Mouse (Mus musculus) liver, embryonic 14.5 days (tissue): ENCODE measurements around the gene Abca1. TPM values are rescaled to one million over a fixed set of nuclear protein-coding genes. Genes with fewer than 3 reads are reported as not detected.

Experiments used
- ATAC-seq: fragments of 200-750 bp; cut with Nextera tagmentation; 2 replicates; pipeline ENCODE4 v1.8.0; 2017; ENCODE audit warnings: moderate number of reproducible peaks, mild to moderate bottlenecking, moderate library complexity; ENCODE audit not compliant: insufficient read depth
- DNase-seq, 3 experiments: peaks; one replicate each; pipeline ENCODE4 v3.0.0-alpha.2; 2012 to 2013; ENCODE audit warnings: low read depth in 3 of 3, low spot score in 3 of 3
- H3K27ac ChIP-seq: fragments of 300-500 bp; sonication (generic); 2 replicates; pipeline ENCODE4 v1.5.1; 2014; ENCODE audit warnings: moderate library complexity, mild to moderate bottlenecking, control low read depth, inconsistent platforms
- H3K27me3 ChIP-seq: fragments of 300-500 bp; sonication (generic); 2 replicates; pipeline ENCODE4 v1.6.1; 2014; ENCODE audit warnings: mild to moderate bottlenecking, low read length, moderate library complexity; ENCODE audit not compliant: control insufficient read depth, insufficient read depth
- H3K36me3 ChIP-seq: fragments of 300-500 bp; sonication (generic); replicated peaks from 2 replicates; pipeline ENCODE4 v1.6.1; 2014; ENCODE audit warnings: low read depth; ENCODE audit not compliant: control insufficient read depth, insufficient read depth
- H3K4me1 ChIP-seq, 2 experiments: fragments of 200-500 bp in 1 of 2; fragments of 300-500 bp in 1 of 2; sonication (generic) in 1 of 2; replicated peaks; 2 replicates each; pipeline ENCODE4 v1.6.1; 2012 to 2014; ENCODE audit warnings: antibody characterized with exemption in 1 of 2, inconsistent platforms in 1 of 2, low read length in 1 of 2; ENCODE audit not compliant: control insufficient read depth in 2 of 2, insufficient read depth in 2 of 2
- H3K4me2 ChIP-seq: fragments of 300-500 bp; sonication (generic); 2 replicates; pipeline ENCODE4 v1.6.1; 2014; ENCODE audit warnings: low read depth, mild to moderate bottlenecking, control low read depth, moderate library complexity
- H3K4me3 ChIP-seq, 2 experiments: fragments of 200-500 bp in 1 of 2; fragments of 300-500 bp in 1 of 2; sonication (generic) in 1 of 2; 2 replicates each; pipeline ENCODE4 v1.5.1; 2012 to 2014; ENCODE audit warnings: low read depth in 2 of 2, low read length in 2 of 2, mild to moderate bottlenecking in 2 of 2, control low read depth in 1 of 2, inconsistent platforms in 1 of 2, moderate library complexity in 1 of 2; ENCODE audit not compliant: insufficient read depth in 1 of 2
- H3K9ac ChIP-seq: fragments of 300-500 bp; sonication (generic); replicated peaks from 2 replicates; pipeline ENCODE4 v1.6.1; 2014; ENCODE audit warnings: mild to moderate bottlenecking, control low read depth, moderate library complexity
- H3K9me3 ChIP-seq: fragments of 300-500 bp; sonication (generic); 2 replicates; pipeline ENCODE4 v1.6.1; 2016; ENCODE audit warnings: low read length, mixed read lengths; ENCODE audit not compliant: control insufficient read depth
- CTCF ChIP-seq: IDR thresholded peaks from 2 replicates; pipeline ENCODE4 v1.5.1; 2016; ENCODE audit warnings: antibody characterized with exemption, low read depth, control low read depth
- EP300 ChIP-seq: IDR thresholded peaks from 2 replicates; pipeline ENCODE4 v1.6.1; 2016; ENCODE audit warnings: antibody characterized with exemption, low read depth
- WGBS: fragments of 180-500 bp; shearing (Covaris S2); extraction: QIAGEN DNeasy Blood & Tissue Kit; methylation state at CpG from one replicate; pipeline ENCODE4 v1.1.7; 2014; ENCODE audit not compliant: insufficient replicate concordance; 5-methylcytosine and 5-hydroxymethylcytosine counted together
- polyA plus RNA-seq, 2 experiments: library from polyadenylated mRNA; depleted of rRNA in 1 of 2; stranded (reverse) in 1 of 2; unstranded in 1 of 2; fragments of >200 nt; fragmentation: Nextera tagmentation in 1 of 2; extraction: Ambion mirVana in 1 of 2; gene quantifications; 2 replicates each; pipeline versions ENCODE4 v1.2.1 to v1.2.3; 2012 to 2014

Gene Abca1
- polyA plus RNA-seq, 2 experiments, result 7.0 to 12.0 TPM

DNA sequence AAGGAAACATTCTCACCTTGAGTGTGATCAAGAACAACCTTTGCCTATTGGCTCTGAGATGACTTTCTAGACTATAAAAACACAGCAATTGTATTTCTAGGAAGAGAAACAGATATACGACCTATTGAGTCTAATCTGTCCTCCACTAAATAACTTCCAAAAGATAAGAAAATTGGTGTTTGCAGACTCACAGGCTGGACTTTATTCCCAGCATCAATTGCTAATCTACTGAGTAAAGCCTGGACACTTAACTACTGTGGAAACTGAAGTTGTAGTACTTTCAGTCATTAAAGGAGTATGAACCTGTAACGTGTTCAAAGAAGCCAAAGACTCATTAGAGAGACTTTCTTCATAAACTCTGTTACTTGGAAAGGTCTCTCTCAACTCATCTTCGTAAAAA lies 131.9 kb downstream of the Abca1 start:
- 49% methylated on average over 3 of the region's 3 CpGs for WGBS
- Histone ChIP-seq H3K4me2 (no peak overlapping the region), H3K27me3 (no peaks in the 10 kb centered on the region), H3K4me1 (0 out of 4 replicates have a peak, but pooled peaks cover 0 to 2% of the 10 kb centered on the region in 2 experiments), H3K9ac (no peak overlapping the region), H3K27ac (no peak overlapping the region), H3K9me3 (no peaks in the 10 kb centered on the region), H3K4me3 (no peak overlapping the region), H3K36me3 (no peaks in the 10 kb centered on the region)
- ATAC-seq (no peak), DNase-seq (no peak)
- no peak for TF ChIP-seq CTCF
- no peak for TF ChIP-seq EP300

DNA sequence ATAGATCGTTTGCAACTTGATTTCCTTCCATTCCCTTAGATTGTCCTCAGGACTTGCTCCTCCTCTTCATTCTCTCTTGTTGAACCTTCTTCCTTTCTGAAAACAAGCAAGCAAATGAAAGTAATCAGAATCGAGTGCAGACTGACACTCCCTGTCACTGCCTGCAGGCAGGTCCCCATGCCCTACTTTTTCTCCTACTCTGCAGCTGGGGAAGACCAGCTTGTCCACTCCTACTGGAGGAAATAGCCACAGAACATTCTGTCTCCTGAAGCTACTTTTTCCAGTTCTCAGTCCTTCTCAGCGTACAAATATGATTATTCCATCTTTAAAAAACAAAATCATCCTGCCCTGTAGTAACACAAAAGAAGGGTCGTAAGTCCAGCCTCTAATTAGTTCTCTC lies 135.3 kb downstream of the Abca1 start:
- no peak overlapping the region for H3K9ac ChIP-seq
- 65% methylated on average over 4 of the region's 4 CpGs for WGBS
- no peaks in the 10 kb centered on the region for H3K27me3 ChIP-seq
- H3K27ac ChIP-seq, result no peak overlapping the region
- no peak overlapping the region for H3K4me3 ChIP-seq
- no peaks in the 10 kb centered on the region for H3K36me3 ChIP-seq
- H3K9me3 ChIP-seq, result no peaks in the 10 kb centered on the region
- DNase-seq, result no peak
- no peak for ATAC-seq
- TF ChIP-seq CTCF (no peak), EP300 (no peak)
- 0 out of 4 replicates have a peak, but pooled peaks cover 0 to 2% of the 10 kb centered on the region in 2 experiments for H3K4me1 ChIP-seq
- no peak overlapping the region for H3K4me2 ChIP-seq

GRCm38 (mm10) chr4:53023189-53023925 lies 136.3 kb downstream of the Abca1 start:
- DNase-seq, result peak in 2 of 3 experiments; percentile 3 to 12
- TF ChIP-seq EP300, result no peak
- TF ChIP-seq CTCF, result no peak
- Histone ChIP-seq H3K36me3 (no peaks in the 10 kb centered on the region; the same call in 1 of the 2 replicates), H3K4me2 (no peak overlapping the region), H3K27me3 (no peaks in the 10 kb centered on the region), H3K4me3 (no peak overlapping the region), H3K9ac (no peak overlapping the region), H3K27ac (no peak overlapping the region), H3K4me1 (0 out of 4 replicates have a peak, but pooled peaks cover 0 to 2% of the 10 kb centered on the region in 2 experiments), H3K9me3 (no peaks in the 10 kb centered on the region)
- ATAC-seq, result peak; percentile 71
- WGBS, result 78% methylated on average over 14 of the region's 14 CpGs

DNA sequence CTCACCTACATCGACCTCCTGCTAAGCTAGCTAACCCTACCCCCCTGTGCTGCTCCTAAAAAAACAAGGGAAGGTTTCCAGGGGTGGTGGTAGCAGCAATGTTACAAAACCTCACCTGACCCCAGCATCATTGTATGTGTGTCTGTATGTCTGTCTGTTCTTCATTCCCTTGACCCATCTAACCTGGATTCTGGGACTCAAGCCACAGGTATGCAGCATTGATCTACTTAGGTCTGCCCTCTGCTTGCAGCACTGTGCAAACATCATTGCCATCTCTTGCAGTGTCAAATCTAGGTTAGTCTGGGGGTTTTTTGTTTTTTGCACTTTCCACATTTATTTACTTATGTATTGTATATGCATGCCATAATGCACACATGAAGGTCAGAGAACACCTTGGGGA lies 141.3 kb downstream of the Abca1 start:
- no peak for ATAC-seq

DNA sequence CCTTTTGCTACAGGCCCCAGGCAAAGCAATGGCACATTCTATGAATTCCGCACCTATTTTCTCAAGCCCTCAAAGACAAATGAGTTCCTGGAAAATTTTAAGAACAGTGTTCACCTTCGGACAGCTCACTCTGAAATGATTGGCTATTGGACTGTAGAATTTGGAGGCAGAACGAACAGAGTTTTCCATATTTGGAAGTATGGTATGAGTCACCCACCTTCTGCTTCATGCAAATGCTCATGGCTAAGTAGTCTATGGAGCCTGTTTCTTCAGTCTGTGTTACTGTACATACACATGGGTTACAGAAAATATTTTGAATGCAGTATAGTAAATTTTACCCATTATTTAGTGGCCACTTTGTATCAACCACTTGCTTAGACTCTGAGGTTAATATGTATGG lies 144.7 kb downstream of the Abca1 start:
- ATAC-seq, result no peak
- no peak overlapping the region for H3K9ac ChIP-seq

More for the DNA sequence above, 141.3 kb downstream of the Abca1 start:
- DNase-seq, result no peak
- WGBS, result 77% methylated on average over 1 of the region's 1 CpGs
- Histone ChIP-seq H3K9me3 (no peaks in the 10 kb centered on the region; the same call in 1 of the 2 replicates), H3K9ac (no peak overlapping the region), H3K4me2 (no peak overlapping the region), H3K36me3 (peaks cover 14% of the 10 kb centered on the region), H3K27ac (no peak overlapping the region), H3K27me3 (no peaks in the 10 kb centered on the region), H3K4me1 (no peaks in the 10 kb centered on the region), H3K4me3 (no peak overlapping the region)
- TF ChIP-seq CTCF, result no peak
- no peak for TF ChIP-seq EP300

More for the DNA sequence above, 144.7 kb downstream of the Abca1 start:
- no peak for TF ChIP-seq CTCF
- TF ChIP-seq EP300, result no peak
- Histone ChIP-seq H3K27ac (no peak overlapping the region), H3K9me3 (no peaks in the 10 kb centered on the region; the same call in 1 of the 2 replicates), H3K4me3 (no peak overlapping the region), H3K4me1 (peaks cover 0 to 7% of the 10 kb centered on the region in 2 experiments; a peak in 2 of 4 replicates), H3K27me3 (no peaks in the 10 kb centered on the region), H3K4me2 (no peak overlapping the region), H3K36me3 (peaks cover 14% of the 10 kb centered on the region)
- DNase-seq, result no peak
- WGBS, result 85% methylated on average over 3 of the region's 3 CpGs
